Mouse (Mus musculus) liver, embryonic 15.5 days (tissue): ENCODE measurements around the gene Tmem206. TPM values are rescaled to one million over a fixed set of nuclear protein-coding genes. Genes with fewer than 3 reads are reported as not detected.

Experiments
- ATAC-seq: fragments of 200-750 bp; cut with Nextera tagmentation; 2 replicates; pipeline ENCODE4 v1.8.0; 2017; ENCODE audit warnings: moderate number of reproducible peaks, mild to moderate bottlenecking, moderate library complexity; ENCODE audit not compliant: insufficient read depth
- H3K27ac ChIP-seq: fragments of 300-500 bp; sonication (generic); replicated peaks from 2 replicates; pipeline ENCODE4 v1.5.1; 2015; ENCODE audit warnings: mild to moderate bottlenecking, inconsistent platforms
- H3K27me3 ChIP-seq: fragments of 300-500 bp; sonication (generic); 2 replicates; pipeline ENCODE4 v1.6.1; 2015; ENCODE audit warnings: mild to moderate bottlenecking, inconsistent platforms
- H3K36me3 ChIP-seq: fragments of 300-500 bp; sonication (generic); replicated peaks from 2 replicates; pipeline ENCODE4 v1.6.1; 2015; ENCODE audit warnings: moderate library complexity, mild to moderate bottlenecking, inconsistent platforms
- H3K4me1 ChIP-seq: fragments of 300-500 bp; sonication (generic); replicated peaks from 2 replicates; pipeline ENCODE4 v1.6.1; 2015; ENCODE audit warnings: inconsistent platforms
- H3K4me2 ChIP-seq: fragments of 300-500 bp; sonication (generic); 2 replicates; pipeline ENCODE4 v1.6.1; 2015; ENCODE audit warnings: moderate library complexity, mild to moderate bottlenecking, inconsistent platforms
- H3K4me3 ChIP-seq: fragments of 300-500 bp; sonication (generic); replicated peaks from 2 replicates; pipeline ENCODE4 v1.5.1; 2015; ENCODE audit warnings: mild to moderate bottlenecking, inconsistent platforms
- H3K9ac ChIP-seq: fragments of 300-500 bp; sonication (generic); 2 replicates; pipeline ENCODE4 v1.6.1; 2015; ENCODE audit warnings: moderate library complexity, mild to moderate bottlenecking, inconsistent platforms
- H3K9me3 ChIP-seq: fragments of 300-500 bp; sonication (generic); replicated peaks from 2 replicates; pipeline ENCODE4 v1.6.1; 2016; ENCODE audit warnings: inconsistent platforms
- WGBS: fragments of 180-500 bp; shearing (Covaris S2); methylation state at CpG from one replicate; pipeline ENCODE4 v1.1.7; 2015; ENCODE audit warnings: mixed read lengths; ENCODE audit not compliant: insufficient replicate concordance; 5-methylcytosine and 5-hydroxymethylcytosine counted together
- polyA plus RNA-seq: library from polyadenylated mRNA; unstranded; fragments of >200 nt; fragmentation: Nextera tagmentation; extraction: Ambion mirVana; gene quantifications from 2 replicates; pipeline ENCODE4 v1.2.1, GENCODE M21; 2015

The Tmem206 gene
- polyA plus RNA-seq, 1 experiment from 2014 or later: 6.9 TPM

GRCm38 (mm10) chr1:191293996-191294795 lies 31.5 kb upstream of the Tmem206 start:
- 40% methylated on average over 9 of the region's 9 CpGs for WGBS
- Histone ChIP-seq H3K27ac (no peak overlapping the region), H3K9me3 (no peaks in the 10 kb centered on the region), H3K4me3 (no peak overlapping the region), H3K4me1 (no peaks in the 10 kb centered on the region), H3K27me3 (peaks cover 4% of the 10 kb centered on the region; the same call in 1 of the 2 replicates), H3K9ac (no peak overlapping the region), H3K4me2 (no peak overlapping the region), H3K36me3 (no peaks in the 10 kb centered on the region)
- ATAC-seq: no peak

- H3K9me3 ChIP-seq: no peaks in the 10 kb centered on the region
- no peaks in the 10 kb centered on the region for H3K4me1 ChIP-seq
- H3K9ac ChIP-seq: no peak overlapping the region
- H3K27ac ChIP-seq: no peak overlapping the region
- H3K4me3 ChIP-seq: no peak overlapping the region
- WGBS: 26% methylated on average over 3 of the region's 3 CpGs
- H3K27me3 ChIP-seq: peaks cover 4% of the 10 kb centered on the region; the same call in 1 of the 2 replicates
- no peak for ATAC-seq
- H3K36me3 ChIP-seq: no peaks in the 10 kb centered on the region
- no peak overlapping the region for H3K4me2 ChIP-seq
Observed at GRCm38 (mm10) chr1:191295784-191296183, 29.9 kb upstream of the Tmem206 start.

- no peak for ATAC-seq
- no peak overlapping the region for H3K4me2 ChIP-seq
- H3K4me1 ChIP-seq: no peaks in the 10 kb centered on the region
- no peaks in the 10 kb centered on the region for H3K9me3 ChIP-seq
- no peak overlapping the region for H3K4me3 ChIP-seq
- H3K27ac ChIP-seq: no peak overlapping the region
- peaks cover under 1% of the 10 kb centered on the region; the same call in 1 of the 2 replicates for H3K27me3 ChIP-seq
- no peak overlapping the region for H3K9ac ChIP-seq
- WGBS: 56% methylated on average over 5 of the region's 5 CpGs
- H3K36me3 ChIP-seq: no peaks in the 10 kb centered on the region
Observed at GRCm38 (mm10) chr1:191296445-191296844, 29.3 kb upstream of the Tmem206 start.

- WGBS: 65% methylated on average over 4 of the region's 4 CpGs
Observed at GRCm38 (mm10) chr1:191298304-191298703, 27.4 kb upstream of the Tmem206 start.

GRCm38 (mm10) chr1:191299215-191299942 lies 26.3 kb upstream of the Tmem206 start:
- Histone ChIP-seq H3K9ac (no peak overlapping the region), H3K9me3 (no peaks in the 10 kb centered on the region), H3K36me3 (no peaks in the 10 kb centered on the region), H3K27ac (no peak overlapping the region), H3K4me1 (no peaks in the 10 kb centered on the region), H3K4me3 (no peak overlapping the region), H3K4me2 (no peak overlapping the region), H3K27me3 (no peaks in the 10 kb centered on the region; the same call in 1 of the 2 replicates)
- no peak for ATAC-seq
- 44% methylated on average over 11 of the region's 11 CpGs for WGBS

More at GRCm38 (mm10) chr1:191298304-191298703, 27.4 kb upstream of the Tmem206 start:
- Histone ChIP-seq H3K27ac (no peak overlapping the region), H3K27me3 (no peaks in the 10 kb centered on the region; the same call in 1 of the 2 replicates), H3K9ac (no peak overlapping the region), H3K4me3 (no peak overlapping the region), H3K4me1 (no peaks in the 10 kb centered on the region), H3K4me2 (no peak overlapping the region), H3K36me3 (no peaks in the 10 kb centered on the region), H3K9me3 (no peaks in the 10 kb centered on the region)
- ATAC-seq: no peak

- H3K27me3 ChIP-seq: no peaks in the 10 kb centered on the region
- H3K4me3 ChIP-seq: no peak overlapping the region
- no peaks in the 10 kb centered on the region for H3K4me1 ChIP-seq
- H3K9me3 ChIP-seq: no peaks in the 10 kb centered on the region
- H3K27ac ChIP-seq: no peak overlapping the region
- no peak overlapping the region for H3K4me2 ChIP-seq
- 42% methylated on average over 4 of the region's 4 CpGs for WGBS
- H3K9ac ChIP-seq: no peak overlapping the region
- no peaks in the 10 kb centered on the region for H3K36me3 ChIP-seq
- no peak for ATAC-seq
Observed at GRCm38 (mm10) chr1:191301903-191302302, 23.8 kb upstream of the Tmem206 start.

- Histone ChIP-seq H3K36me3 (no peaks in the 10 kb centered on the region), H3K4me3 (no peak overlapping the region), H3K27me3 (no peaks in the 10 kb centered on the region), H3K4me2 (no peak overlapping the region), H3K4me1 (no peaks in the 10 kb centered on the region), H3K9ac (no peak overlapping the region), H3K9me3 (no peaks in the 10 kb centered on the region), H3K27ac (no peak overlapping the region)
- WGBS: 58% methylated on average over 3 of the region's 3 CpGs
- no peak for ATAC-seq
Observed at GRCm38 (mm10) chr1:191303736-191304135, 22.0 kb upstream of the Tmem206 start.

- H3K36me3 ChIP-seq: no peaks in the 10 kb centered on the region
- no peak for ATAC-seq
- no peak overlapping the region for H3K4me2 ChIP-seq
- no peak overlapping the region for H3K4me3 ChIP-seq
- no peak overlapping the region for H3K9ac ChIP-seq
- no peak overlapping the region for H3K27ac ChIP-seq
- 58% methylated on average over 6 of the region's 6 CpGs for WGBS
- H3K9me3 ChIP-seq: no peaks in the 10 kb centered on the region
- no peaks in the 10 kb centered on the region for H3K27me3 ChIP-seq
- H3K4me1 ChIP-seq: no peaks in the 10 kb centered on the region
Observed at GRCm38 (mm10) chr1:191304216-191304615, 21.5 kb upstream of the Tmem206 start.

- Histone ChIP-seq H3K27ac (no peak overlapping the region), H3K27me3 (no peaks in the 10 kb centered on the region), H3K9me3 (no peaks in the 10 kb centered on the region), H3K4me1 (no peaks in the 10 kb centered on the region), H3K4me3 (no peak overlapping the region), H3K36me3 (no peaks in the 10 kb centered on the region), H3K9ac (no peak overlapping the region), H3K4me2 (no peak overlapping the region)
- WGBS: 60% methylated on average over 7 of the region's 7 CpGs
- ATAC-seq: no peak
Observed at GRCm38 (mm10) chr1:191305610-191306009, 20.1 kb upstream of the Tmem206 start.

- Histone ChIP-seq H3K9me3 (no peaks in the 10 kb centered on the region), H3K4me2 (no peak overlapping the region), H3K4me3 (no peak overlapping the region), H3K27ac (no peak overlapping the region), H3K4me1 (no peaks in the 10 kb centered on the region), H3K27me3 (no peaks in the 10 kb centered on the region), H3K9ac (no peak overlapping the region), H3K36me3 (no peaks in the 10 kb centered on the region)
- ATAC-seq: no peak
- WGBS: 82% methylated on average over 9 of the region's 9 CpGs
Observed at GRCm38 (mm10) chr1:191306316-191306715, 19.4 kb upstream of the Tmem206 start.

GRCm38 (mm10) chr1:191307766-191308455 lies 17.8 kb upstream of the Tmem206 start:
- Histone ChIP-seq H3K4me2 (no peak overlapping the region), H3K27ac (no peak overlapping the region), H3K9ac (no peak overlapping the region), H3K36me3 (no peaks in the 10 kb centered on the region), H3K4me1 (peaks cover 3% of the 10 kb centered on the region), H3K27me3 (no peaks in the 10 kb centered on the region), H3K4me3 (no peak overlapping the region), H3K9me3 (no peaks in the 10 kb centered on the region)
- 72% methylated on average over 9 of the region's 9 CpGs for WGBS
- ATAC-seq: no peak
